Mouse (Mus musculus) forebrain, embryonic 11.5 days (tissue): ENCODE results near the gene Klhl12. TPM values are rescaled to one million over a fixed set of nuclear protein-coding genes. Genes with fewer than 3 reads are reported as not detected.

ENCODE experiments used
- ATAC-seq: fragments of 200-750 bp; cut with Nextera tagmentation; replicated peaks from 2 replicates; pipeline ENCODE4 v1.8.0; 2017; ENCODE audit warnings: moderate TSS enrichment; ENCODE audit not compliant: low FRiP score
- DNase-seq: peaks from one replicate; pipeline ENCODE4 v3.0.0-alpha.2; 2017; ENCODE audit warnings: low spot score
- H3K27ac ChIP-seq: fragments of 300-500 bp; sonication (generic); 2 replicates; pipeline ENCODE4 v1.5.1; 2014; ENCODE audit warnings: low read depth, low read length
- H3K27me3 ChIP-seq: fragments of 300-500 bp; sonication (generic); 2 replicates; pipeline ENCODE4 v1.6.1; 2014; ENCODE audit warnings: mild to moderate bottlenecking, low read length, mixed read lengths; ENCODE audit not compliant: control insufficient read depth, insufficient read depth
- H3K36me3 ChIP-seq: fragments of 300-500 bp; sonication (generic); 2 replicates; pipeline ENCODE4 v1.6.1; 2014; ENCODE audit warnings: mild to moderate bottlenecking, low read length, moderate library complexity, mixed read lengths; ENCODE audit not compliant: control insufficient read depth, insufficient read depth
- H3K4me1 ChIP-seq: fragments of 300-500 bp; sonication (generic); replicated peaks from 2 replicates; pipeline ENCODE4 v1.6.1; 2014; ENCODE audit warnings: low read length, mixed read lengths; ENCODE audit not compliant: control insufficient read depth, insufficient read depth
- H3K4me2 ChIP-seq: fragments of 300-500 bp; sonication (generic); 2 replicates; pipeline ENCODE4 v1.6.1; 2014; ENCODE audit warnings: low read depth, mild to moderate bottlenecking, low read length, moderate library complexity, mixed read lengths; ENCODE audit not compliant: severe bottlenecking
- H3K4me3 ChIP-seq: fragments of 300-500 bp; sonication (generic); 2 replicates; pipeline ENCODE4 v1.5.1; 2014; ENCODE audit warnings: low read depth, low read length
- H3K9ac ChIP-seq: fragments of 300-500 bp; sonication (generic); 2 replicates; pipeline ENCODE4 v1.6.1; 2014; ENCODE audit warnings: low read length
- H3K9me3 ChIP-seq: fragments of 300-500 bp; sonication (generic); 2 replicates; pipeline ENCODE4 v1.6.1; 2016; ENCODE audit warnings: low read length, mixed read lengths; ENCODE audit not compliant: control insufficient read depth
- WGBS: fragments of 180-500 bp; shearing (Covaris S2); extraction: QIAGEN DNeasy Blood & Tissue Kit; methylation state at CpG from one replicate; pipeline ENCODE4 v1.1.7; 2014; 5-methylcytosine and 5-hydroxymethylcytosine counted together
- polyA plus RNA-seq: library from polyadenylated mRNA; unstranded; fragments of >200 nt; fragmentation: Nextera tagmentation; extraction: Ambion mirVana; gene quantifications from 2 replicates; pipeline ENCODE4 v1.2.1, GENCODE M21; 2014

Klhl12 gene
- 34.1 and 36.3 TPM in 2 replicates for polyA plus RNA-seq

DNA sequence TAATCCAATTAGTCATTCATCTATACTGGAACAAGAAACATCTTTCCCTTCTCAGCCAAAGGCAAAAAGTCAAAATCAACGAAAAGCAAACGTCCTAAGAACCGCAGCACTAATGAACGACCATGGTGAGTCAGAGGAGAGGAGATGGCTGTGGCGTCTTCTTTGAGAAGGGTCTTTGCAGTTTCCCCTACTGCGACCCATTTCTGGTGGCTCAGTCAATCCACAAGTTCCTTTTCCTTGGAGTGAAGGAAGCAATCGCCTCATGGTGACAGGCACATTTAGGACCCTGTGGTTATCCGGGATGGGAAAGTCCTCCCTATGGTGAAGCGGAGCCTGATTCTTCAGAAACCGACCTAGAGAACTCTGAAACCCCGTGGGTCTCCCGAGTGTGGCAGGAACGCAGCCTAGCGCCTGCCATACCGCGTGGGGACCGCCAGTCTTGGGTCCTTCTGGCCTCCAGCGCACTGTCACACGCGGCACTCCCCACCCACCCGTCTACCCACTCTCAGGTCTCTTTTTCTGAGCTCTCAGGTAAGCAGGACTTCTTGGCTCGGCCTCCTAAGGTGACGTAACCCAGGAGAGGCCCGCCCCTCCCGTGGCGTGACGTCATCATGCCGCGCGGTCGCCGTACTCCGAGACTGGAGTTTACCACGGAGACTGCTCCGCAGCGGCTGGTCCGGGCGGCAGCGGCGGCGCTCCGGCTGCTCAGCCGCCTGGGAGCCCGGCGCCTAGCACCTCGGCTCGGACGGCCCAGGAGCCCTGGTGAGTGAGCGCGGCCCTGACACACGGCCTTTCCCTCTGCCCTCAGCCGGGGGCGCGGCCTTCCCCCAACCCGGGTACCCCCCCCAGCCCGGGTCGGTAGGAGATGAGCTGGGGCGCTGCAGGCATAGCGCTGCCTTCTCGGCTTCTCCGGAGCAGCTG lies at the start of gene Klhl12:
Gene Klhl12 (plus strand): TSS at position 628 of the 921 bp plus-strand sequence.
- ATAC-seq (peak; percentile 94), DNase-seq (peak; percentile 98)
- Histone ChIP-seq H3K9me3 (no peaks in the 10 kb centered on the region), H3K27me3 (no peaks in the 10 kb centered on the region), H3K4me3 (peak within 1 kb of the TSS; percentile 93), H3K4me1 (peaks cover 3% of the 10 kb centered on the region; the same call in 1 of the 2 replicates), H3K9ac (peak within 1 kb of the TSS; percentile 95), H3K27ac (0 out of 2 replicates have a peak within 1 kb of the TSS, but pooled peaks have one; percentile 21), H3K36me3 (no peaks in the 10 kb centered on the region), H3K4me2 (peak within 1 kb of the TSS; percentile 78)
- WGBS, result 2% methylated on average over 61 of the region's 61 CpGs

DNA sequence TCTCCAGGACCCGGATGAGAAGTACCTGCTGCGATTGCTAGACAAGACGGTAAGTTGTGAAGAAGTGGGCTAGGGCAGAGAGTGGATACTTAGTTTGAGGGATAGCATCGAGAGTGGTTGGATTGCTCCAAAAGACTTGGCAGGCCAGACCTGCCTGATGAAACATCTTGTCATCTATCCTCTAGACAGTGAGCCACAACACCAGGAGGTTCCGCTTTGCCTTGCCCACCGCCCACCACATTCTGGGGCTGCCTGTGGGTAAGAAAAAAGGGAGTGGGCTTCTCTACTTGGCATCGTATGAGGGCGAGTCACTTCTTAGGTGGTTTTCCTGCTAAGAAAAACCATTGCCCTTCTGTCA lies 48.9 kb upstream of the Klhl12 start:
- Histone ChIP-seq H3K27ac (no peak overlapping the region), H3K4me3 (peak overlapping the region; percentile 56), H3K36me3 (no peaks in the 10 kb centered on the region), H3K4me2 (peak overlapping the region; percentile 84), H3K9me3 (no peaks in the 10 kb centered on the region), H3K9ac (peak overlapping the region; percentile 73), H3K4me1 (0 out of 2 replicates have a peak, but pooled peaks cover 2% of the 10 kb centered on the region), H3K27me3 (no peaks in the 10 kb centered on the region)
- ATAC-seq, result peak; percentile 14; the same call in 1 of the 2 replicates
- WGBS, result 42% methylated on average over 8 of the region's 8 CpGs
- no peak for DNase-seq

DNA sequence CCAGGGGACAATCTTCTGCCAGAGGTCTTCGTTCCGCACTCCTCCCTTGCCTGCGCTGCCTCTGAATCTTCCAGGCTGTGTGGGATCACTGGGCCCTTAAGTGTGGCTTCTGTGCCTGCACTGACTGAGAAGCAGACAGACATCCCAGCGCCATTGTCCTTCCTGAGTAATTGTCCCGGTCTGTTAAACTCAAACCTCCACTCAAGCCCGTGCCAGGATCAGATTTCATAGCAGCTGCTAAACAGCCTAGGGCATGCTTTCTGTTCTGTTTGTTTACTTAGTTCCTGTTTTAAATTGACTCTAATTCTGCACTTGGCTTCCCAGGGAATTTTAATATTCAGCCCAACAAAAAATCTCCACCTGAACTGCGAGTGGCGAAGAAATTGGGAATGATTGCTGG lies 47.3 kb upstream of the Klhl12 start:
- Histone ChIP-seq H3K9me3 (no peaks in the 10 kb centered on the region), H3K4me1 (0 out of 2 replicates have a peak, but pooled peaks cover 2% of the 10 kb centered on the region), H3K36me3 (no peaks in the 10 kb centered on the region), H3K27me3 (no peaks in the 10 kb centered on the region), H3K4me3 (no peak overlapping the region), H3K9ac (no peak overlapping the region), H3K27ac (no peak overlapping the region), H3K4me2 (no peak overlapping the region)
- no peak for DNase-seq
- no peak for ATAC-seq
- 83% methylated on average over 8 of the region's 8 CpGs for WGBS

DNA sequence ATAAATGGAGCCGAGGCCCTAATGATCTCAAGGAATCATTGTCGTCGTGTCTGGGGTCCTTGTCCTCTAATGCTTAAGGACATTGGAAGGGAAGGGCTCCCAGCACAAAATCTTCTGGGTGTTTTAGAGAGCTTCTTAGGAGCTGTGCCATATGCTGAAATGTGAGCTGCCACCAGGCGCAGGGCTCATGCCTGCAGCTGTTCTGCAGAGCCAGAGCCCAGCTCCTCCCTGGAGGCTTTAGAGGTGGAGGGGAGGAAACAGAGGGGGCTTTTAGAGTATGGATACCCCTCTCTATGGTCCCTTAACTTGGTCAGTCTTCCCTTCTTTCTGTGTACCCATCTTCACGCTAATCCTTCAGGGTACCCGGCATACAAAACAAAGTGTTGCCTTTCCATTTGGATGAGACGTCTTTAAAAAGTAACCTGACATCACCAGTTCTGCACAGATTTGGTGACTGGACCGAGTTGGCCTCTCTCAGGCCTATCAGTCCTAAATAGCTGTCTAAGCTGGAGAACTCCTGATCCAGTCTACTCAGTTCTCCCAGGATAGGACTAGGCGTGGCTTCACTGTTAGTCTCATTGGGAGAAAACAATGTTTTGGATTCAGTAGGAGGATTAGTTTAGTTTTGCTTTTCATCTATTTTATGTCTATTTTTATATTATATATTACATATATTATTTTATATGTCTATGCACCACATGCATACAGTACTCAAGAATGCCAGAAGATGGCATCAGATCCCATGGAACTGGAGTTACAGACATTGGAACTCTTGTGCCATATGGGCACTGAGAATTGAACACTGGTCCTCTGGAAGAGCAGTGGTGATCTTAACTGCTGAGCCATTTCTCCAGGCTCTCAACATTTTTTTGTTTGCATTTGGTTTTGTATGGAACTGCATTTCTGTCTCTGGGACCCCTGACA lies 43.4 kb upstream of the Klhl12 start:
- Histone ChIP-seq H3K27me3 (no peaks in the 10 kb centered on the region), H3K4me1 (peaks cover 7% of the 10 kb centered on the region; the same call in 1 of the 2 replicates), H3K27ac (no peak overlapping the region), H3K4me3 (no peak overlapping the region), H3K36me3 (no peaks in the 10 kb centered on the region), H3K9me3 (no peaks in the 10 kb centered on the region), H3K4me2 (no peak overlapping the region), H3K9ac (no peak overlapping the region)
- no peak for ATAC-seq
- WGBS, result 93% methylated on average over 9 of the region's 9 CpGs
- DNase-seq, result no peak

DNA sequence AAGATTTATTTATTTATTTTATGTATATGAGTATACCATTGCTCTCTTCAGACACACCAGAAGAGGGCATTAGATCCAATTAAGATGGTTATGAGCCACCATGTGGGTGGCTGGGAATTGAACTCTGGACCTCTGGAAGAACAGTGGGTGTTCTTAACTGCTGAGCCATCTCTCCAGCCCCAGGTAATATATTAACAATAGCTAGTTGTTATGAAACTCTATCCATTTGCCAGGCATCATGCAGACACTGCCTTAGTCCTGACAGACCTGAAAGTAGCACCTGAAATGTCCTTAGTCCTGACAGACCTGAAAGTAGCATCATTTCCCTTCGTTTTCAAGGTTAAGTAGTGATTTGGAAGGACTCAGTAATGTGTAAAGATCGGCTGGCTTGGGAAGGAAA lies 41.3 kb upstream of the Klhl12 start:
- 54% methylated on average over 2 of the region's 2 CpGs for WGBS
- no peak overlapping the region for H3K27ac ChIP-seq
- H3K4me1 ChIP-seq, result peaks cover 9% of the 10 kb centered on the region; the same call in 1 of the 2 replicates
- no peak for DNase-seq
- no peak for ATAC-seq
- H3K9me3 ChIP-seq, result no peaks in the 10 kb centered on the region
- no peaks in the 10 kb centered on the region for H3K27me3 ChIP-seq
- H3K4me3 ChIP-seq, result no peak overlapping the region
- no peak overlapping the region for H3K4me2 ChIP-seq
- H3K9ac ChIP-seq, result no peak overlapping the region
- H3K36me3 ChIP-seq, result no peaks in the 10 kb centered on the region

DNA sequence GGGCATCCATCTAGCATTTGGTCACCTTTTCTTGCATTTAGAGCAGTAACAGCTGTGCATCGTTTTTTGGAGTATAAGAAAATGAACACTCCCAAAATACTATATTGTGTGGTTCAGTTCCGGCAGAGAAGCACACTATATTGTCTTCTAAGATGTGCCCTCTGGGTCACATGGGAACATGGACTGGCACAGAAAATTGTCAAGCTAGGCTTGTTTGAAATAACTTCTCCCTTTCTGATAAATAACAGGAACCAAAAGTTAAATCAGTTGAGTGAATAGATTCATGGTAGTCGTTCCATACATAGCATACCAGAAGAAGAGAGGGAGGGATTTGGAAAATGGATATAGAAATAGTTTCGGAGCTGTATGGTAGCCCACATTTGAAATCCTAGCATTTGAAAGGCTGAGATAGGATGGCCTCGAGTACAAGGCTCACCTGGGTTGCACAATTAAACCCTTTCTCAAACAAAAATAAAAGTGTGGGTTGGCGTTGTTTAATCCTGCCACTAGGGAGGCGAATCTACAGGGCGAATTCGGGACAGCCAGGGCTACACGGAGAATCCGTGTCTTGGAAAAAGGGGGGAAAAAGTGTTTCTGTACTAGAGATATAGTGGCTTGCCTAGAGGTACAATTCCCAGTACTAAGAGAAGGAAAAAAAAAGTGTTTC lies 40.7 kb upstream of the Klhl12 start:
- no peak for DNase-seq
- Histone ChIP-seq H3K4me1 (peaks cover 11% of the 10 kb centered on the region; the same call in 1 of the 2 replicates), H3K9ac (peak overlapping the region; percentile 90; the same call in 1 of the 2 replicates), H3K27ac (peak overlapping the region; percentile 76), H3K4me2 (peak overlapping the region; percentile 46), H3K4me3 (peak overlapping the region; percentile 88), H3K9me3 (no peaks in the 10 kb centered on the region), H3K27me3 (no peaks in the 10 kb centered on the region), H3K36me3 (no peaks in the 10 kb centered on the region)
- ATAC-seq, result peak; percentile 29
- WGBS, result 14% methylated on average over 11 of the region's 11 CpGs

DNA sequence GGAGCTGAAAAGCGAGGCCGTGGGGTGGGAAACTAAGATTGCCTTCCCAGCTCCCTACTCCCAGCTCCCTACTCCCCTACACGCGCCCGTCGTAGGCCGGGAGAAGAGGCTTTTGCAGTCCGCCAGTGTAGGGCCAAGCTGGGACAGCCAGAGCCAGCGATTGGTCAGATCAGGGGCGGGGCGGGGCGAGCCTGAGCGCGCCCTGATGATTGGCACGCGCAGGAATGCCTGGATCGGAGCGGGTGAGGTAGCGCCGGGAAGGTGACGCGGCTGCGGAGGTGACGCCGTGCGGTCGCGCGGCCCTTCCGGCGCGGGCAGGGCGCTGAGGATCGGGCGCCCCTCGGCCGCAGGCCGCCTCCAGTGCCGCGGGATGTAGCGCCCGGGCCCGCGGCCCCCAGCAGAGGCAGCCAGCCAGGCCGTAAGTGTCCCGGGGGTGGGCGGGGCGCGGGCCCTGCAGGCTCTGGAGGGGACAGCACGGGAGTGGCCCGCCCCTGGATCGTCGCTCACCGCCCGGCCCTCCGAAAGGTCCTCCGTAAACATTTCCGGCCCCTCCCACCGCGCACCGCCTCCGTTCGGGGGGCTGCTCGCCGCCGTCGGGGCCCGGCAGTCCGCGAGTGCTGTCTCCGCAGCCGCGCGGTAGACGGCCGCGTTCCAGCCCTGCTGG lies 40.0 kb upstream of the Klhl12 start, which contains the start of gene Adipor1:
Gene Adipor1 (plus strand): TSS at position 211 of the 664 bp plus-strand sequence.
- 0% methylated on average over 68 of the region's 77 CpGs for WGBS
- peak; percentile 99 for ATAC-seq

More for the DNA sequence above, 40.0 kb upstream of the Klhl12 start, which contains the start of gene Adipor1:
- H3K36me3 ChIP-seq, result no peaks in the 10 kb centered on the region
- peaks cover 11% of the 10 kb centered on the region; the same call in 1 of the 2 replicates for H3K4me1 ChIP-seq
- peak within 1 kb of the TSS; percentile 73 for H3K4me2 ChIP-seq
- peak within 1 kb of the TSS; percentile 76 for H3K27ac ChIP-seq
- peak within 1 kb of the TSS; percentile 88 for H3K4me3 ChIP-seq
- H3K27me3 ChIP-seq, result no peaks in the 10 kb centered on the region
- no peaks in the 10 kb centered on the region for H3K9me3 ChIP-seq
- peak within 1 kb of the TSS; percentile 90 for H3K9ac ChIP-seq
- DNase-seq, result peak; percentile 99
